Mouse (Mus musculus) neural tube, embryonic 13.5 days (tissue): ENCODE data around the gene Oma1. TPM values are rescaled to one million over a fixed set of nuclear protein-coding genes. Genes with fewer than 3 reads are reported as not detected.
A peak's percentile ranks its signal among the peaks of the same experiment; 100 is the strongest.

Experiments
- ATAC-seq: fragments of 200-750 bp; cut with Nextera tagmentation; 2 replicates; pipeline ENCODE4 v1.8.0; 2017; ENCODE audit warnings: low read depth, mild to moderate bottlenecking, moderate TSS enrichment, moderate library complexity
- H3K27ac ChIP-seq: fragments of 300-500 bp; sonication (generic); replicated peaks from 2 replicates; pipeline ENCODE4 v1.5.1; 2015; ENCODE audit warnings: moderate library complexity, mild to moderate bottlenecking, inconsistent platforms
- H3K27me3 ChIP-seq: fragments of 300-500 bp; sonication (generic); 2 replicates; pipeline ENCODE4 v1.6.1; 2015; ENCODE audit warnings: mild to moderate bottlenecking, inconsistent platforms
- H3K36me3 ChIP-seq: fragments of 300-500 bp; sonication (generic); 2 replicates; pipeline ENCODE4 v1.6.1; 2015; ENCODE audit warnings: mild to moderate bottlenecking, inconsistent platforms
- H3K4me1 ChIP-seq: fragments of 300-500 bp; sonication (generic); replicated peaks from 2 replicates; pipeline ENCODE4 v1.6.1; 2015; ENCODE audit warnings: inconsistent platforms
- H3K4me2 ChIP-seq: fragments of 300-500 bp; sonication (generic); 2 replicates; pipeline ENCODE4 v1.6.1; 2015; ENCODE audit warnings: inconsistent platforms, mild to moderate bottlenecking, moderate library complexity
- H3K4me3 ChIP-seq: fragments of 300-500 bp; sonication (generic); 2 replicates; pipeline ENCODE4 v1.5.1; 2015; ENCODE audit warnings: mild to moderate bottlenecking, inconsistent platforms
- H3K9ac ChIP-seq: fragments of 300-500 bp; sonication (generic); 2 replicates; pipeline ENCODE4 v1.6.1; 2015; ENCODE audit warnings: moderate library complexity, mild to moderate bottlenecking, inconsistent platforms
- H3K9me3 ChIP-seq: fragments of 300-500 bp; sonication (generic); 2 replicates; pipeline ENCODE4 v1.6.1; 2016; ENCODE audit warnings: inconsistent platforms
- WGBS: fragments of 180-500 bp; shearing (Covaris S2); methylation state at CpG from one replicate; pipeline ENCODE4 v1.1.7; 2015; 5-methylcytosine and 5-hydroxymethylcytosine counted together
- polyA plus RNA-seq: library from polyadenylated mRNA; unstranded; fragments of >200 nt; fragmentation: Nextera tagmentation; extraction: Ambion mirVana; gene quantifications from 2 replicates; pipeline ENCODE4 v1.2.1, GENCODE M21; 2015

Gene Oma1
- polyA plus RNA-seq, 1 experiment from 2014 or later, result 9.8 TPM

GRCm38 (mm10) chr4:103324688-103325451 lies 11.3 kb downstream of the Oma1 start:
- WGBS, result 15% methylated on average over 17 of the region's 17 CpGs

GRCm38 (mm10) chr4:103326994-103327393 lies 13.4 kb downstream of the Oma1 start:
- 75% methylated on average over 3 of the region's 3 CpGs for WGBS
- Histone ChIP-seq H3K27me3 (no peaks in the 10 kb centered on the region; the same call in 1 of the 2 replicates), H3K4me1 (peaks cover 5% of the 10 kb centered on the region), H3K4me3 (no peak overlapping the region), H3K4me2 (no peak overlapping the region), H3K9me3 (no peaks in the 10 kb centered on the region), H3K36me3 (peaks cover 3% of the 10 kb centered on the region; the same call in 1 of the 2 replicates), H3K27ac (no peak overlapping the region), H3K9ac (no peak overlapping the region)
- ATAC-seq, result no peak

More at GRCm38 (mm10) chr4:103324688-103325451, 11.3 kb downstream of the Oma1 start:
- Histone ChIP-seq H3K36me3 (0 out of 2 replicates have a peak, but pooled peaks cover 3% of the 10 kb centered on the region), H3K27ac (no peak overlapping the region), H3K4me3 (no peak overlapping the region), H3K9ac (peak overlapping the region; percentile 41; the same call in 1 of the 2 replicates), H3K4me2 (peak overlapping the region; percentile 49), H3K27me3 (no peaks in the 10 kb centered on the region; the same call in 1 of the 2 replicates), H3K9me3 (no peaks in the 10 kb centered on the region), H3K4me1 (peaks cover 5% of the 10 kb centered on the region)
- ATAC-seq, result peak; percentile 63; the same call in 1 of the 2 replicates

GRCm38 (mm10) chr4:103329348-103329747 lies 15.7 kb downstream of the Oma1 start:
- WGBS, result 51% methylated on average over 6 of the region's 6 CpGs
- H3K4me3 ChIP-seq, result no peak overlapping the region
- peaks cover 4% of the 10 kb centered on the region; the same call in 1 of the 2 replicates for H3K36me3 ChIP-seq
- ATAC-seq, result no peak
- no peak overlapping the region for H3K4me2 ChIP-seq
- no peaks in the 10 kb centered on the region for H3K27me3 ChIP-seq
- H3K4me1 ChIP-seq, result peaks cover 5% of the 10 kb centered on the region
- no peaks in the 10 kb centered on the region for H3K9me3 ChIP-seq
- no peak overlapping the region for H3K9ac ChIP-seq
- H3K27ac ChIP-seq, result no peak overlapping the region

- 82% methylated on average over 5 of the region's 5 CpGs for WGBS
- no peak for ATAC-seq
- H3K27ac ChIP-seq, result no peak overlapping the region
Measured at GRCm38 (mm10) chr4:103335134-103335533, 21.5 kb downstream of the Oma1 start.

GRCm38 (mm10) chr4:103340726-103341125 lies 27.1 kb downstream of the Oma1 start:
- Histone ChIP-seq H3K36me3 (no peaks in the 10 kb centered on the region), H3K4me3 (no peak overlapping the region), H3K4me1 (no peaks in the 10 kb centered on the region), H3K9ac (no peak overlapping the region), H3K27ac (no peak overlapping the region), H3K4me2 (no peak overlapping the region), H3K9me3 (no peaks in the 10 kb centered on the region), H3K27me3 (no peaks in the 10 kb centered on the region)
- no peak for ATAC-seq
- WGBS, result 62% methylated on average over 1 of the region's 1 CpGs

More at GRCm38 (mm10) chr4:103335134-103335533, 21.5 kb downstream of the Oma1 start:
- Histone ChIP-seq H3K4me1 (no peaks in the 10 kb centered on the region), H3K9ac (no peak overlapping the region), H3K4me2 (no peak overlapping the region), H3K36me3 (peaks cover 4% of the 10 kb centered on the region; the same call in 1 of the 2 replicates), H3K4me3 (no peak overlapping the region), H3K9me3 (no peaks in the 10 kb centered on the region), H3K27me3 (no peaks in the 10 kb centered on the region)

GRCm38 (mm10) chr4:103341620-103342019 lies 28.0 kb downstream of the Oma1 start:
- Histone ChIP-seq H3K27ac (no peak overlapping the region), H3K36me3 (no peaks in the 10 kb centered on the region), H3K9ac (no peak overlapping the region), H3K4me3 (no peak overlapping the region), H3K4me1 (no peaks in the 10 kb centered on the region), H3K4me2 (no peak overlapping the region), H3K9me3 (no peaks in the 10 kb centered on the region), H3K27me3 (no peaks in the 10 kb centered on the region)
- 90% methylated on average over 4 of the region's 4 CpGs for WGBS
- ATAC-seq, result no peak

GRCm38 (mm10) chr4:103346058-103346457 lies 32.4 kb downstream of the Oma1 start:
- 25% methylated on average over 2 of the region's 2 CpGs for WGBS
- Histone ChIP-seq H3K4me1 (no peaks in the 10 kb centered on the region), H3K27me3 (no peaks in the 10 kb centered on the region), H3K9ac (no peak overlapping the region), H3K9me3 (no peaks in the 10 kb centered on the region), H3K4me3 (no peak overlapping the region), H3K36me3 (no peaks in the 10 kb centered on the region), H3K4me2 (no peak overlapping the region), H3K27ac (no peak overlapping the region)
- ATAC-seq, result peak; percentile 87

DNA sequence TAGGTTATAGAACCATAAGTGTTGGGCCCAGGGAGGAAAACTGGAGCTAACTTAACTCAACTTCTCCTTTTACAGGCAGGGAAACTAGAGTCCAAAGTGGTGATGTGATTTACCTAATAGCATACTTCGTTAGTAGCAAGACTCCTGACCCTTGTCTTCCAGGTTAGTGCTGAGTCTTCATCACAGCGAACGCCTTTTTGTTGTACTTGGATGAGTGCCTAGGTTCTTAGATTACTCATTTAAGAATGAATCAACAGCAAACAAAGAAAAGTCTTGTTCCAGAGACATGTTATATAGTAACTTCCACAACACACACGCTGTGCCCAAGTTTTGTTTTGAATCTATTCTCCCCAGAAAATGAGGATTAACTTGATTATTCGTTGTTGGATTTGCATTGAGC lies 33.2 kb downstream of the Oma1 start:
- Histone ChIP-seq H3K4me1 (no peaks in the 10 kb centered on the region), H3K27me3 (no peaks in the 10 kb centered on the region), H3K36me3 (no peaks in the 10 kb centered on the region), H3K9me3 (no peaks in the 10 kb centered on the region), H3K4me2 (no peak overlapping the region), H3K4me3 (no peak overlapping the region), H3K27ac (no peak overlapping the region), H3K9ac (no peak overlapping the region)
- no peak for ATAC-seq
- 74% methylated on average over 5 of the region's 5 CpGs for WGBS

DNA sequence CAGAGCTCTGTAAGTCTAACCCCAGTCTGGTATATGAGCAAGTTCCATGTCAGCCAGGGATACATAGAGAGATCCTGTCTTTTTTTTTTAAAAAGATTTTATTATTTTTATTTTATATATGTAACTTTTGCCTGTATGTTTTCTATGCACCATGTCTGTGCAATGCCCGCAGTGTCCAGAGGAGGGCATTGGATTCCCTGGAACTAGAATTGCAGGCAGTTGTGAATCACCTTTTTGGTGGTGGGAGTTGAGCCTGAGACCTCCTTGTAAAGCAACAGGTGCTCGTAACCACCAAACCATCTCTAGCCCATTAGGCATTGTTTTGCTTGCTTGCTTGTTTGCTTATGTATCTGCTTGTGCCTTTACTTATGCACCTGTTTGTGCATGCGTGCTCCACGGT lies 35.6 kb downstream of the Oma1 start:
- H3K36me3 ChIP-seq, result no peaks in the 10 kb centered on the region
- H3K4me2 ChIP-seq, result no peak overlapping the region
- no peaks in the 10 kb centered on the region for H3K9me3 ChIP-seq
- no peak for ATAC-seq
- no peak overlapping the region for H3K9ac ChIP-seq
- H3K27ac ChIP-seq, result no peak overlapping the region
- no peak overlapping the region for H3K4me3 ChIP-seq
- 93% methylated on average over 4 of the region's 4 CpGs for WGBS
- H3K4me1 ChIP-seq, result no peaks in the 10 kb centered on the region
- no peaks in the 10 kb centered on the region for H3K27me3 ChIP-seq

DNA sequence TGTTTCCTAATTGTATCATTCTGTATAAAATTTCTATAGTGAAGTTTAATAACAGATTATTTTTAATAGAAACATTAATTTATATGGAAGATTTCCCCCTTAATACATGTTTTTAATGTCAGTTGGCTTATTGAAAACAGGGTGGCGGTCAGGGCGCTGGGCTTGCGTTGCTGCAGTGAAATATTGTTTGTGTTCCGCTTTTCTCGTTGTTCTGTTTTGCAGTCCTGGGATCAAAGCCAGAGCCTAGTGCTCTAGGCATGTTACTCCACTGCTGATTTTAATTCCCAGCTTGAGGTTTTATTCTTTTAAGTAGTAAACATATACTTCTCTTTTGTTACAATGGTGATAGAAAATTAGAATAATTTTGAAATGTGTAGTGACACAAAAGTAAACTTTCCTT lies 39.3 kb downstream of the Oma1 start:
- Histone ChIP-seq H3K36me3 (no peaks in the 10 kb centered on the region), H3K9me3 (no peaks in the 10 kb centered on the region), H3K27me3 (no peaks in the 10 kb centered on the region), H3K9ac (no peak overlapping the region), H3K4me3 (no peak overlapping the region), H3K27ac (no peak overlapping the region), H3K4me1 (no peaks in the 10 kb centered on the region), H3K4me2 (no peak overlapping the region)
- ATAC-seq, result no peak
- 84% methylated on average over 5 of the region's 5 CpGs for WGBS

- Histone ChIP-seq H3K4me2 (no peak overlapping the region), H3K27me3 (no peaks in the 10 kb centered on the region), H3K9me3 (no peaks in the 10 kb centered on the region), H3K4me1 (no peaks in the 10 kb centered on the region), H3K27ac (no peak overlapping the region), H3K4me3 (no peak overlapping the region), H3K36me3 (no peaks in the 10 kb centered on the region), H3K9ac (no peak overlapping the region)
- 93% methylated on average over 3 of the region's 3 CpGs for WGBS
- ATAC-seq, result no peak
Measured at GRCm38 (mm10) chr4:103357457-103357856, 43.8 kb downstream of the Oma1 start.

DNA sequence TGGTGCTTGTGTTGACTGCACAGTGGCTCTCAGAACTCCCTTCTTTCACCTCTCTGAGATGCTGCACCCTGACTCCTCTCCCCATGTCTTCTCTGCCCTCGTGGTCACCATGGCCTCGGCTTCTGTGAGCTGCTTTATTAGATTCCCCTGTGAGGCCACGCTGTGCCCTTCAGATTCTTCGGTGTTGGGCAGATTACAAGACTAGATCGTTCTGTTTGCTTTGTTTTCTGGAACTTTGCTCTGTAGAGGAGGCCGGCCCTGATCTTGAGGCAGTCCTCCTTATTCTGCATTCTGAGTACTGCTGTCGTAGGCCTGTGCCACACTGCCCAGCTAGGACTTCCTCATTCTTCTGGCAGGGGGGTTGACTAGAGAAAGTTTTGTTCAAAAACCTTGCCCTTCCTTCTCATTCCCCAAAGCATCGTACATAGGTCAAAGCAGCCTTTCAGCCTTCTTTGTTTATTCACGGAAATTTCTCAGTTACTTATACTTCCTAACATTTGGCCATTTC lies 45.4 kb downstream of the Oma1 start:
- H3K27me3 ChIP-seq, result no peaks in the 10 kb centered on the region
- H3K27ac ChIP-seq, result no peak overlapping the region
- H3K4me3 ChIP-seq, result no peak overlapping the region
- H3K36me3 ChIP-seq, result no peaks in the 10 kb centered on the region
- WGBS, result 89% methylated on average over 9 of the region's 9 CpGs
- H3K9ac ChIP-seq, result no peak overlapping the region
- no peak overlapping the region for H3K4me2 ChIP-seq
- no peak for ATAC-seq
- H3K9me3 ChIP-seq, result no peaks in the 10 kb centered on the region
- no peaks in the 10 kb centered on the region for H3K4me1 ChIP-seq
